Mouse (Mus musculus) olfactory bulb, adult 2 months (tissue): ENCODE results near the gene Skiv2l.

Source experiments
- CTCF ChIP-seq: fragments of 200-500 bp; IDR thresholded peaks from 2 replicates; pipeline ENCODE4 v1.5.1; 2012; ENCODE audit warnings: low read depth, mild to moderate bottlenecking, low read length, moderate library complexity; ENCODE audit not compliant: insufficient read depth
- POLR2A ChIP-seq: fragments of 200-500 bp; IDR thresholded peaks from 2 replicates; pipeline ENCODE4 v1.6.1; 2012; ENCODE audit warnings: mild to moderate bottlenecking, low read depth, low read length, moderate library complexity; ENCODE audit not compliant: insufficient read depth

GRCm38 (mm10) chr17:34804871-34805562, 45.0 kb downstream of the Skiv2l start:
- TF ChIP-seq CTCF (0 out of 2 replicates have a peak, but pooled peaks have one; percentile 8), POLR2A (no peak)
